Mouse (Mus musculus) CH12.LX (cell line): ENCODE results near the gene Rpl27a. TPM values are rescaled to one million over a fixed set of nuclear protein-coding genes. Genes with fewer than 3 reads are reported as not detected.

Experiments used
- DNase-seq: peaks from one replicate; pipeline ENCODE4 v3.0.0-alpha.2; 2013; ENCODE audit errors: extremely low read depth
- H3K27ac ChIP-seq: 2 replicates; pipeline ENCODE4 v1.5.1; 2012; ENCODE audit warnings: low read depth, mild to moderate bottlenecking, control low read depth, moderate library complexity; ENCODE audit not compliant: insufficient read depth
- H3K27me3 ChIP-seq: replicated peaks from 2 replicates; pipeline ENCODE3; 2012; ENCODE audit warnings: inconsistent platforms
- H3K36me3 ChIP-seq, 2 experiments: replicated peaks in 1 of 2; 2 replicates each; pipeline versions ENCODE3 to v1.6.1; 2012; ENCODE audit warnings: inconsistent platforms in 1 of 2, low read length in 1 of 2, mild to moderate bottlenecking in 1 of 2, mixed read lengths in 1 of 2, moderate library complexity in 1 of 2; ENCODE audit not compliant: control insufficient read depth in 1 of 2, insufficient read depth in 1 of 2
- H3K4me1 ChIP-seq, 2 experiments: 2 replicates each; pipeline ENCODE4 v1.6.1; 2012; ENCODE audit warnings: inconsistent platforms in 1 of 2, moderate library complexity in 1 of 2; ENCODE audit not compliant: insufficient read depth in 2 of 2, control insufficient read depth in 1 of 2
- H3K4me2 ChIP-seq: 2 replicates; pipeline ENCODE4 v1.6.1; 2012; ENCODE audit warnings: low read depth, mild to moderate bottlenecking, control low read depth; ENCODE audit not compliant: poor library complexity, insufficient read depth, severe bottlenecking
- H3K4me3 ChIP-seq, 3 experiments: fragments of 150-350 bp in 1 of 3; sonication (generic) in 1 of 3; replicated peaks in 1 of 3; 2 replicates each; pipeline versions ENCODE3 to v1.5.1; 2011 to 2012; ENCODE audit warnings: low read depth in 2 of 3, low read length in 2 of 3, mild to moderate bottlenecking in 2 of 3, moderate library complexity in 2 of 3, control low read depth in 1 of 3, improper control_type of control experiment in 1 of 3, inconsistent platforms in 1 of 3, mixed read lengths in 1 of 3; ENCODE audit not compliant: poor library complexity in 1 of 3
- H3K79me2 ChIP-seq: replicated peaks from 2 replicates; pipeline ENCODE4 v1.6.1; 2012; ENCODE audit warnings: mild to moderate bottlenecking, moderate library complexity; ENCODE audit not compliant: control insufficient read depth, poor library complexity, insufficient read depth, severe bottlenecking; ENCODE audit errors: extremely low read depth
- H3K9ac ChIP-seq: 2 replicates; pipeline ENCODE4 v1.6.1; 2012; ENCODE audit warnings: low read depth, mild to moderate bottlenecking, control low read depth, moderate library complexity; ENCODE audit not compliant: insufficient read depth
- H3K9me3 ChIP-seq: replicated peaks from 2 replicates; pipeline ENCODE3; 2012; ENCODE audit warnings: low read length, inconsistent platforms, mixed read lengths
- BHLHE40 ChIP-seq: IDR thresholded peaks from 2 replicates; pipeline ENCODE4 v1.6.1; 2011; ENCODE audit warnings: mild to moderate bottlenecking, low read depth, low read length, improper control_type of control experiment
- CTCF ChIP-seq, 2 experiments: IDR thresholded peaks in 1 of 2; conservative IDR thresholded peaks in 1 of 2; 2 replicates each; pipeline ENCODE4 v1.5.1; 2011 to 2012; ENCODE audit warnings: low read depth in 2 of 2, low read length in 2 of 2, improper control_type of control experiment in 1 of 2, inconsistent platforms in 1 of 2, mild to moderate bottlenecking in 1 of 2, moderate library complexity in 1 of 2
- ELF1 ChIP-seq: IDR thresholded peaks from 2 replicates; pipeline ENCODE4 v1.6.1; 2014; ENCODE audit warnings: low read depth, mild to moderate bottlenecking, inconsistent platforms, low read length, improper control_type of control experiment
- ETS1 ChIP-seq: conservative IDR thresholded peaks from 2 replicates; pipeline ENCODE4 v1.6.1; 2012; ENCODE audit warnings: low read depth, mild to moderate bottlenecking, inconsistent platforms, low read length, improper control_type of control experiment, moderate library complexity
- GABPA ChIP-seq: IDR thresholded peaks from 2 replicates; pipeline ENCODE4 v1.6.1; 2012; ENCODE audit warnings: low read depth, low read length, improper control_type of control experiment, inconsistent platforms; ENCODE audit not compliant: insufficient replicate concordance
- HCFC1 ChIP-seq: IDR thresholded peaks from 2 replicates; pipeline ENCODE4 v1.6.1; 2012; ENCODE audit warnings: low read depth, mild to moderate bottlenecking, inconsistent platforms, low read length, improper control_type of control experiment
- IRF4 ChIP-seq: IDR thresholded peaks from 2 replicates; pipeline ENCODE4 v1.6.1; 2014; ENCODE audit warnings: low read depth, mild to moderate bottlenecking, inconsistent platforms, low read length, improper control_type of control experiment
- MAX ChIP-seq: IDR thresholded peaks from 2 replicates; pipeline ENCODE4 v1.6.1; 2011; ENCODE audit warnings: low read length, improper control_type of control experiment
- MAZ ChIP-seq: IDR thresholded peaks from 2 replicates; pipeline ENCODE4 v1.6.1; 2012; ENCODE audit warnings: low read depth, mild to moderate bottlenecking, inconsistent platforms, low read length, improper control_type of control experiment, moderate library complexity
- MEF2A ChIP-seq: IDR thresholded peaks from 2 replicates; pipeline ENCODE4 v1.6.1; 2014; ENCODE audit warnings: low read depth, mild to moderate bottlenecking, inconsistent platforms, low read length, improper control_type of control experiment, borderline replicate concordance
- MXI1 ChIP-seq: IDR thresholded peaks from 2 replicates; pipeline ENCODE4 v1.6.1; 2011; ENCODE audit warnings: mild to moderate bottlenecking, low read depth, low read length, improper control_type of control experiment
- MYC ChIP-seq: IDR thresholded peaks from 2 replicates; pipeline ENCODE4 v1.6.1; 2011; ENCODE audit warnings: low read depth, mild to moderate bottlenecking, improper control_type of control experiment, low read length
- POLR2A ChIP-seq: IDR thresholded peaks from 2 replicates; pipeline ENCODE4 v1.6.1; 2011; ENCODE audit warnings: low read depth, mild to moderate bottlenecking, improper control_type of control experiment, low read length
- POLR2AphosphoS2 ChIP-seq: IDR thresholded peaks from 2 replicates; pipeline ENCODE4 v1.6.1; 2011; ENCODE audit warnings: low read depth, low read length, improper control_type of control experiment
- SIN3A ChIP-seq: IDR thresholded peaks from 2 replicates; pipeline ENCODE4 v1.6.1; 2012; ENCODE audit warnings: low read length, improper control_type of control experiment, inconsistent platforms
- SMC3 ChIP-seq: IDR thresholded peaks from 2 replicates; pipeline ENCODE4 v1.6.1; 2011; ENCODE audit warnings: low read depth, low read length, improper control_type of control experiment
- TBP ChIP-seq: conservative IDR thresholded peaks from 2 replicates; pipeline ENCODE4 v1.6.1; 2011; ENCODE audit warnings: low read depth, low read length, improper control_type of control experiment
- USF2 ChIP-seq: conservative IDR thresholded peaks from 2 replicates; pipeline ENCODE4 v1.6.1; 2011; ENCODE audit warnings: low read depth, low read length, improper control_type of control experiment
- ZC3H11A ChIP-seq: IDR thresholded peaks from 2 replicates; pipeline ENCODE4 v1.6.1; 2012; ENCODE audit warnings: low read depth, mild to moderate bottlenecking, inconsistent platforms, low read length, improper control_type of control experiment
- ZNF384 ChIP-seq: IDR thresholded peaks from 2 replicates; pipeline ENCODE4 v1.6.1; 2012; ENCODE audit warnings: low read depth, low read length, improper control_type of control experiment, inconsistent platforms
- dilution Hi-C: fragments of 300-500 bp; cut with MboI; formaldehyde crosslinking; loops from 2 replicates; pipeline ENCODE4 v1.14.3; 2020; ENCODE audit warnings: low sequenced_read_pairs; ENCODE audit not compliant: extremely low pct_unique_long_range_greater_than_20kb, extremely low pct_ligation_motif_present
- in situ Hi-C: fragments of 300-500 bp; cut with MboI; formaldehyde crosslinking; loops from 3 replicates; pipeline ENCODE4 v1.14.3; 2019; ENCODE audit warnings: low sequenced_read_pairs, low pct_ligation_motif_present, low pct_unique_long_range_greater_than_20kb, mixed read lengths
- polyA plus RNA-seq: library from polyadenylated mRNA; unstranded; fragments of >175 nt; gene quantifications from 2 replicates; pipeline ENCODE4 v1.2.1, GENCODE M21; 2012; ENCODE audit warnings: low read depth; ENCODE audit not compliant: insufficient read length
- total RNA-seq, 2 experiments: library from RNA; depleted of rRNA; stranded (reverse); fragments of 300-350 nt in 1 of 2; fragments of >200 nt in 1 of 2; gene quantifications; 2 replicates each; pipeline ENCODE4 v1.2.3; 2012 to 2014

Rpl27a gene
- total and polyA plus RNA-seq, 3 experiments: 230 to 1,338 (median 1,216) TPM

DNA sequence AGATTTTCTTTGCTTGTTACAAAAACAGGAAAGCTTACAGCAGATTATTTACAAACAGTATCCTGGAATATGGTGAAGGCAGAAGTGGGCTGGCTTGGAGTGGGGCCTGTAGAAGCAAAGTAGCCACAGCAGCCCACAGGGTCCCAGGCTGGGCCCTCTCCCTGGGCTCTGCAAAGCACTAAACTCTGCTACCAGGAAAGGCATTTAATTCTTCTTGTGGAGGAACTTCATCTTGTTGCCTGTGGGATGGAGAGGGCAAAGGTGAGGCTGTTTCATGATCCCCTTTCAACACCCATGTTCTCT, 5.4 kb downstream of the Rpl27a start:
- Histone ChIP-seq H3K27ac (no peak overlapping the region), H3K4me3 (no peak overlapping the region), H3K9me3 (no peaks in the 10 kb centered on the region), H3K27me3 (no peaks in the 10 kb centered on the region), H3K4me2 (no peak overlapping the region), H3K4me1 (peaks cover 0 to 41% of the 10 kb centered on the region in 2 experiments; a peak in 2 of 4 replicates), H3K36me3 (peaks cover 52 to 81% of the 10 kb centered on the region in 2 experiments), H3K9ac (no peak overlapping the region), H3K79me2 (peaks cover 33% of the 10 kb centered on the region)
- TF ChIP-seq POLR2A (peak; percentile 28; the same call in 1 of the 2 replicates), MXI1 (no peak)
- no peak for DNase-seq
- in situ Hi-C loops: loop anchor here (10.0 kb wide), 1 partner anchor 180 kb away; the partner anchor contains the start of genes Akip1 and St5
- dilution Hi-C loops: no loop called here

DNA sequence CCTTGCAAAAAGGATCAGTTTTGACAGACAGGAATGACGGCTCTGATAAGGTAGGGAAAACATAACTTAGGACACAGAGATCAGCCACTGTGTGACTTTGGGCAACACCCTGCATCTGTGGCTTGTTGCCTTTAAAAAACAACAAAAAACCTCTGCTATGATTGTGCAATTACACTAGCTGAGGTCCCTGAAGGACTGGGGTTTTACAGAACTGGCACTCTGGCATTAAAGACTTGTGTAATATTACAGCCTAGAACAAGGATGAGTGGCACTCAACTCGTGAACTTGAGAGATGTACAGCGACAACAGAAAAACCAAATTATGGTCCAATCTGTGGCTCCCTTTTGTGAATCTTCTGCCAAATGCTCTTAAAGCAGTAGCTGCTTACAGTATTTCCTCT, 5.8 kb downstream of the Rpl27a start:
- peaks cover 0 to 44% of the 10 kb centered on the region in 2 experiments; a peak in 2 of 4 replicates for H3K4me1 ChIP-seq
- no peak overlapping the region for H3K9ac ChIP-seq
- no peak overlapping the region for H3K4me3 ChIP-seq
- H3K4me2 ChIP-seq: no peak overlapping the region
- peaks cover 51 to 80% of the 10 kb centered on the region in 2 experiments for H3K36me3 ChIP-seq
- dilution Hi-C loops (no loop called here), in situ Hi-C loops (loop anchor here (5.0 to 10.0 kb wide), 2 partner anchors 98 to 180 kb away; partner anchors contain the start of genes Akip1 and St5)
- no peaks in the 10 kb centered on the region for H3K9me3 ChIP-seq
- no peaks in the 10 kb centered on the region for H3K27me3 ChIP-seq
- H3K79me2 ChIP-seq: peaks cover 29% of the 10 kb centered on the region
- TF ChIP-seq GABPA (no peak), ETS1 (no peak), SIN3A (no peak), SMC3 (no peak), IRF4 (no peak), MEF2A (no peak), POLR2AphosphoS2 (no peak), TBP (no peak), BHLHE40 (no peak), MYC (no peak), MAZ (no peak), MXI1 (no peak), ELF1 (no peak), HCFC1 (no peak), ZC3H11A (no peak), USF2 (no peak), ZNF384 (no peak), MAX (no peak), CTCF (conservative IDR thresholded peaks at IDR 0.05 in 1 of 2, IDR thresholded peaks at IDR 0.05 in 1 of 2; ENCODE audit: low read depth in 2 of 2, low read length in 2 of 2) (no peak)
- no peak overlapping the region for H3K27ac ChIP-seq
- DNase-seq: no peak
